In genomic region chr11:76179495-76180145, GRCm38 (mm10) we compare ENCODE assay signal across 8 mouse cellular contexts. TPM values are rescaled to one million over a fixed set of nuclear protein-coding genes. Genes with fewer than 3 reads are reported as not detected.
DNase-seq lines count a peak whose midpoint lies in the region; ATAC-seq and TF ChIP-seq lines count a peak whose summit lies in the region.

TSS of gene Vps53 (minus strand) at chr11:76179647.
TSS of gene Fam57a (plus strand) at chr11:76179671.

- no peak for TF ChIP-seq CTCF in embryonic fibroblast, embryonic 13.5 days (IDR thresholded peaks at IDR 0.05; ENCODE audit: borderline replicate concordance, insufficient read depth, low read length)
- TF ChIP-seq CTCF in midbrain, postnatal 0 days (IDR thresholded peaks at IDR 0.05) = no peak

- no peaks in the 10 kb centered on the region for H3K27me3 ChIP-seq in heart, embryonic 10.5 days (ENCODE audit: insufficient read depth, poor library complexity, severe bottlenecking)
- no peaks in the 10 kb centered on the region for H3K27me3 ChIP-seq in kidney, embryonic 15.5 days
- H3K27me3 ChIP-seq in limb, embryonic 15.5 days = no peaks in the 10 kb centered on the region
- H3K27me3 ChIP-seq in midbrain, postnatal 0 days (ENCODE audit: insufficient read depth, low read length) = no peaks in the 10 kb centered on the region

- under 1% methylated on average over 37 of the region's 37 CpGs for WGBS in heart, embryonic 10.5 days
- WGBS in kidney, embryonic 15.5 days = under 1% methylated on average over 37 of the region's 37 CpGs
- WGBS in limb, embryonic 15.5 days = under 1% methylated on average over 37 of the region's 37 CpGs
- under 1% methylated on average over 37 of the region's 37 CpGs for WGBS in midbrain, postnatal 0 days

- peak; percentile 62 for TF ChIP-seq POLR2A in embryonic fibroblast, embryonic 13.5 days (IDR thresholded peaks at IDR 0.05; ENCODE audit: low read depth, low read length)

- DNase-seq in B cell, adult 2 months = peak; percentile 75
- DNase-seq in brain, adult 2 months (ENCODE audit: low read depth, low spot score) = peak; percentile 96
- peak; percentile 94 for DNase-seq in heart, embryonic 10.5 days (ENCODE audit: low spot score)
- peak; percentile 89 for DNase-seq in midbrain, postnatal 0 days (ENCODE audit: low spot score)
- peak; percentile 80 to 83 for DNase-seq in spleen, postnatal 10 days (ENCODE audit: low spot score in 2 of 2)

- H3K27ac ChIP-seq in embryonic fibroblast, embryonic 13.5 days (ENCODE audit: insufficient read depth, low read length) = no peak within 1 kb of the TSS
- H3K27ac ChIP-seq in heart, embryonic 10.5 days = peak within 1 kb of the TSS; percentile 86
- H3K27ac ChIP-seq in kidney, embryonic 15.5 days = peak within 1 kb of the TSS; percentile 63
- peak within 1 kb of the TSS; percentile 71 for H3K27ac ChIP-seq in limb, embryonic 15.5 days
- peak within 1 kb of the TSS; percentile 87 for H3K27ac ChIP-seq in midbrain, postnatal 0 days (ENCODE audit: low read depth, low read length)

- H3K36me3 ChIP-seq in heart, embryonic 10.5 days = peaks cover 5% of the 10 kb centered on the region; the same call in 1 of the 2 replicates
- peaks cover 20% of the 10 kb centered on the region for H3K36me3 ChIP-seq in kidney, embryonic 15.5 days
- peaks cover 7% of the 10 kb centered on the region; the same call in 1 of the 2 replicates for H3K36me3 ChIP-seq in limb, embryonic 15.5 days
- peaks cover 4% of the 10 kb centered on the region for H3K36me3 ChIP-seq in midbrain, postnatal 0 days (ENCODE audit: insufficient read depth, low read length)

- H3K4me3 ChIP-seq in embryonic fibroblast, embryonic 13.5 days (ENCODE audit: insufficient read depth, low read length) = peak within 1 kb of the TSS; percentile 78
- H3K4me3 ChIP-seq in heart, embryonic 10.5 days = peak within 1 kb of the TSS; percentile 81
- H3K4me3 ChIP-seq in kidney, embryonic 15.5 days (replicated peaks) = peak within 1 kb of the TSS; percentile 81
- peak within 1 kb of the TSS; percentile 94 for H3K4me3 ChIP-seq in limb, embryonic 15.5 days
- peak within 1 kb of the TSS; percentile 71 for H3K4me3 ChIP-seq in midbrain, postnatal 0 days (ENCODE audit: low read depth, low read length)

- no peaks in the 10 kb centered on the region for H3K9me3 ChIP-seq in heart, embryonic 10.5 days
- no peaks in the 10 kb centered on the region for H3K9me3 ChIP-seq in kidney, embryonic 15.5 days (replicated peaks)
- H3K9me3 ChIP-seq in limb, embryonic 15.5 days = no peaks in the 10 kb centered on the region
- H3K9me3 ChIP-seq in midbrain, postnatal 0 days (ENCODE audit: low read length) = no peaks in the 10 kb centered on the region

- H3K4me2 ChIP-seq in kidney, embryonic 15.5 days = peak within 1 kb of the TSS; percentile 87
- H3K4me2 ChIP-seq in limb, embryonic 15.5 days = peak within 1 kb of the TSS; percentile 90
- peak within 1 kb of the TSS; percentile 74 for H3K4me2 ChIP-seq in midbrain, postnatal 0 days (ENCODE audit: low read depth, low read length, poor library complexity, severe bottlenecking)

- peak; percentile 92 for ATAC-seq in kidney, embryonic 15.5 days (replicated peaks; ENCODE audit: low FRiP score)
- peak; percentile 78; the same call in 1 of the 2 replicates for ATAC-seq in limb, embryonic 15.5 days (ENCODE audit: insufficient number of reproducible peaks, low FRiP score, low TSS enrichment, low read depth)
- ATAC-seq in midbrain, postnatal 0 days (ENCODE audit: low FRiP score) = peak; percentile 89

- peak within 1 kb of the TSS; percentile 62 for H3K9ac ChIP-seq in kidney, embryonic 15.5 days
- H3K9ac ChIP-seq in limb, embryonic 15.5 days = peak within 1 kb of the TSS; percentile 63
- H3K9ac ChIP-seq in midbrain, postnatal 0 days (replicated peaks; ENCODE audit: low read length, poor library complexity, severe bottlenecking) = peak within 1 kb of the TSS; percentile 81

- no peaks in the 10 kb centered on the region for H3K4me1 ChIP-seq in embryonic fibroblast, embryonic 13.5 days (ENCODE audit: control insufficient read depth, insufficient read depth, low read length)
- H3K4me1 ChIP-seq in heart, embryonic 10.5 days = peaks cover 7% of the 10 kb centered on the region
- H3K4me1 ChIP-seq in kidney, embryonic 15.5 days = peaks cover 12% of the 10 kb centered on the region
- H3K4me1 ChIP-seq in limb, embryonic 15.5 days = peaks cover 8% of the 10 kb centered on the region
- H3K4me1 ChIP-seq in midbrain, postnatal 0 days (ENCODE audit: insufficient read depth, low read length) = peaks cover 5% of the 10 kb centered on the region

RNA-seq across cellular contexts. Expression of gene Vps53, which starts in this region (rescaled TPM):
- polyA plus RNA-seq in embryonic fibroblast, embryonic 13.5 days (2011; ENCODE audit: insufficient read length, low read depth, missing spikeins) = 40.1 and 40.9 TPM in 2 replicates
- 35.1 and 37.7 TPM in 2 replicates for polyA plus RNA-seq in heart, embryonic 10.5 days (2016; fragmentation: Nextera tagmentation; extraction: Ambion mirVana)
- polyA plus RNA-seq in kidney, embryonic 15.5 days (2015; fragmentation: Nextera tagmentation; extraction: Ambion mirVana) = 36.6 and 41.7 TPM in 2 replicates
- polyA plus RNA-seq in limb, embryonic 15.5 days (2015; fragmentation: Nextera tagmentation; extraction: Ambion mirVana) = 43.5 and 44.3 TPM in 2 replicates
- total RNA-seq in midbrain, postnatal 0 days (2014; rRNA removed) = 40.3 and 46.1 TPM in 2 replicates
- 63.5 and 64.0 TPM in 2 replicates for polyA plus RNA-seq in midbrain, postnatal 0 days (2015; fragmentation: Nextera tagmentation; extraction: Ambion mirVana)

RNA-seq across cellular contexts. Expression of gene Fam57a, which starts in this region (rescaled TPM):
- polyA plus RNA-seq in embryonic fibroblast, embryonic 13.5 days (2011; ENCODE audit: insufficient read length, low read depth, missing spikeins) = 17.5 and 20.8 TPM in 2 replicates
- polyA plus RNA-seq in heart, embryonic 10.5 days (2016; fragmentation: Nextera tagmentation; extraction: Ambion mirVana) = 32.7 and 35.9 TPM in 2 replicates
- 27.0 and 29.0 TPM in 2 replicates for polyA plus RNA-seq in kidney, embryonic 15.5 days (2015; fragmentation: Nextera tagmentation; extraction: Ambion mirVana)
- 98.1 and 106 TPM in 2 replicates for polyA plus RNA-seq in limb, embryonic 15.5 days (2015; fragmentation: Nextera tagmentation; extraction: Ambion mirVana)
- 24.6 and 29.4 TPM in 2 replicates for total RNA-seq in midbrain, postnatal 0 days (2014; rRNA removed)
- 17.6 and 19.6 TPM in 2 replicates for polyA plus RNA-seq in midbrain, postnatal 0 days (2015; fragmentation: Nextera tagmentation; extraction: Ambion mirVana)
